Comparison of ENCODE assay signal across 7 mouse cellular contexts in genomic region chr3:116807811-116808506, GRCm38 (mm10). TPM values are rescaled to one million over a fixed set of nuclear protein-coding genes. Genes with fewer than 3 reads are reported as not detected.
DNase-seq lines count a peak whose midpoint lies in the region; ATAC-seq lines count a peak whose summit lies in the region.

TSS of gene Agl (minus strand) at chr3:116808166.

- ATAC-seq in intestine, embryonic 15.5 days: peak; percentile 100

- H3K9ac ChIP-seq in intestine, embryonic 15.5 days: peak within 1 kb of the TSS; percentile 73

- no peaks in the 10 kb centered on the region for H3K4me1 ChIP-seq in intestine, embryonic 15.5 days (replicated peaks)
- peaks cover 11% of the 10 kb centered on the region for H3K4me1 ChIP-seq in midbrain, embryonic 10.5 days

- peak; percentile 97 for DNase-seq in adrenal gland, adult 18-20 months (ENCODE audit: low spot score in 2 of 2)
- DNase-seq in embryo, embryonic 11 days: peak; percentile 99
- DNase-seq in gastrocnemius, postnatal 36 days: peak; percentile 94 to 97
- DNase-seq in left cerebral cortex, postnatal 25 days (ENCODE audit: low spot score in 2 of 2): peak; percentile 88 to 89
- peak; percentile 97 for DNase-seq in midbrain, embryonic 10.5 days (ENCODE audit: low spot score)
- peak; percentile 89 for DNase-seq in right cerebral cortex, postnatal 4 days

- H3K27ac ChIP-seq in intestine, embryonic 15.5 days: peak within 1 kb of the TSS; percentile 88
- H3K27ac ChIP-seq in midbrain, embryonic 10.5 days (replicated peaks): peak within 1 kb of the TSS; percentile 84

- no peaks in the 10 kb centered on the region for H3K9me3 ChIP-seq in intestine, embryonic 15.5 days
- no peaks in the 10 kb centered on the region for H3K9me3 ChIP-seq in midbrain, embryonic 10.5 days (replicated peaks)

- H3K4me2 ChIP-seq in intestine, embryonic 15.5 days (replicated peaks): peak within 1 kb of the TSS; percentile 76

- H3K27me3 ChIP-seq in intestine, embryonic 15.5 days (replicated peaks): no peaks in the 10 kb centered on the region
- no peaks in the 10 kb centered on the region for H3K27me3 ChIP-seq in midbrain, embryonic 10.5 days (ENCODE audit: low read depth, poor library complexity, severe bottlenecking)

- WGBS in intestine, embryonic 15.5 days: under 1% methylated on average over 55 of the region's 57 CpGs
- WGBS in midbrain, embryonic 10.5 days: under 1% methylated on average over 55 of the region's 57 CpGs

- intact Hi-C loops in gastrocnemius, postnatal 36 days (cut with DNase I): no loop called here
- intact Hi-C loops in left cerebral cortex, postnatal 25 days (cut with DNase I): loop anchor here (2.0 to 5.0 kb wide), 2 partner anchors 29 to 141 kb away; no protein-coding TSS in a partner anchor

- no peaks in the 10 kb centered on the region for H3K36me3 ChIP-seq in intestine, embryonic 15.5 days
- H3K36me3 ChIP-seq in midbrain, embryonic 10.5 days: no peaks in the 10 kb centered on the region

- peak within 1 kb of the TSS; percentile 64 for H3K4me3 ChIP-seq in intestine, embryonic 15.5 days (replicated peaks)
- peak within 1 kb of the TSS; percentile 67 for H3K4me3 ChIP-seq in midbrain, embryonic 10.5 days

RNA-seq across cellular contexts. Expression of gene Agl, which starts in this region (rescaled TPM):
- total RNA-seq in adrenal gland, adult 18-20 months (2021): 10 to 100 TPM; 50.4 to 61.2 TPM
- 100 to 1,000 TPM; 722 to 762 TPM for total RNA-seq in gastrocnemius, postnatal 36 days (2021)
- polyA plus RNA-seq in intestine, embryonic 15.5 days (2015; fragmentation: Nextera tagmentation; extraction: Ambion mirVana): 12.1 and 12.2 TPM in 2 replicates
- 10 to 100 TPM; 23.7 to 24.6 TPM for total RNA-seq in left cerebral cortex, postnatal 25 days (2021)
- 9.0 and 12.0 TPM in 2 replicates for polyA plus RNA-seq in midbrain, embryonic 10.5 days (2016; fragmentation: Nextera tagmentation; extraction: Ambion mirVana)

Comparison
In these comparisons a context has a peak if more than half of its experiments do, and no peak if none do; other contexts are left out.
1. Peak in every context shown above with its lines: DNase-seq, ATAC-seq, H3K4me3 ChIP-seq and H3K27ac ChIP-seq.
2. RNA of gene Agl (total RNA-seq): 722 to 762 TPM in gastrocnemius, postnatal 36 days; 50.4 to 61.2 TPM in adrenal gland, adult 18-20 months and 23.7 to 24.6 TPM in left cerebral cortex, postnatal 25 days; every median in the first group is over 10 times any median in the second.